23 mouse cellular contexts compared by ENCODE assay signal in the genomic region with DNA sequence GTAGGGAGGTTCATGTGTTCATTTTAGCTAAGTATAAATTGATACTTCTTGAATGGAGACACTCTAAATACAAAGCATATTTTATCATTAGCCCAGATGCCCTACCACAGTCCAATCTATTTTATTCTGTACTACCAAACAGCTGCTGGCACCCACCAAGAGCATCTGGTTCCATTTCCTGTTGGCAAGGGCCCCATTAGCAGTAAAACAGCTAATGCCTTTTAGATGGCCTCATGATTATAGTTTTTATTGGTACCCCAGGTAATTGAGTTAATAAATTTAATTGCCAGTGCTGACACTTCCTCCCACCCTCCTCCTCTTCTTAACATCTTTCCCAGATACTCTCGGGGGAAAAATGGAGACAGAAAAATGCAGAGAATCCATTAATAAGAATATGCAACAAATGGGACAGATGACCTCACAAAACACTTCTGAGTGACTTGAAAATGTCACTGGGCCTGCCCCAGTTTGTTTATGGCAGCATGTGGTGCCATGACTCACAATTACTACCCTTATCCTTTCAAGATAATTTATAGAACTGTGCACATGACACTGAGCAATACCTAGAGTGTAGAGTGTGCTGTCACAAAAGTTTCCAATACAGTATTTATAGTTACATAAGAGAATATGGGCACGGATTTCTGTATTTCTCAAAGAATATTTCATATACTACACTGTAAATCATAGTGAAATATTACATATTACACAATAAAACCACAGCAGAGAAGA.
DNase-seq lines count a peak whose midpoint lies in the region; ATAC-seq and TF ChIP-seq lines count a peak whose summit lies in the region.
"Had no signal": no experiment of that assay in that cellular context is flagged by ENCODE, and none has a peak within 500 bp of the region (broad histone marks: within the 10 kb centered on the region; RNA-seq: fewer than 3 reads in every experiment).

No protein-coding gene starts in this region.

- H3K9me3 ChIP-seq in heart, embryonic 11.5 days (replicated peaks; ENCODE audit: control insufficient read depth, low read length), result no peaks in the 10 kb centered on the region
- H3K9me3 ChIP-seq: forebrain, embryonic 10.5 days; hindbrain, embryonic 15.5 days; limb, embryonic 15.5 days had no signal

- DNase-seq in embryo, embryonic 10.5 days (ENCODE audit: low spot score), result peak; percentile 5
- DNase-seq in embryo, embryonic 9.5 days (ENCODE audit: extremely low spot score), result no peak
- peak; percentile 10 for DNase-seq in retina, embryonic 14.5 days (ENCODE audit: low spot score)
- DNase-seq in retina, postnatal 1 day, result no peak
- peak; percentile 32 for DNase-seq in mesoderm, embryonic 11.5 days (ENCODE audit: low read depth, low spot score)
- DNase-seq in heart, adult 2 months, result no peak
- DNase-seq: cerebellum, adult 18-20 months; cerebellum, postnatal 36 days; forebrain, postnatal 0 days; gastrocnemius, postnatal 25 days; heart, adult 18-20 months; kidney, adult 2 months; layer of hippocampus, postnatal 36 days; lung, embryonic 14.5 days; midbrain, embryonic 14.5 days; thymus, postnatal 14 days had no signal

- H3K4me2 ChIP-seq in heart, embryonic 11.5 days, result no peak overlapping the region
- H3K4me2 ChIP-seq: hindbrain, embryonic 15.5 days; limb, embryonic 15.5 days; lung, embryonic 14.5 days had no signal

- no peaks in the 10 kb centered on the region for H3K79me2 ChIP-seq in heart, adult 2 months (replicated peaks; ENCODE audit: control insufficient read depth, insufficient read depth, low read length)

- no peak overlapping the region for H3K9ac ChIP-seq in heart, adult 2 months (ENCODE audit: low read depth, low read length)
- no peak overlapping the region for H3K9ac ChIP-seq in heart, embryonic 11.5 days (ENCODE audit: low read depth, low read length)
- H3K9ac ChIP-seq: forebrain, postnatal 0 days; hindbrain, embryonic 15.5 days; limb, embryonic 15.5 days; liver, embryonic 14.5 days; lung, embryonic 14.5 days had no signal

- H3K4me3 ChIP-seq in heart, adult 2 months, result no peak overlapping the region
- no peak overlapping the region for H3K4me3 ChIP-seq in heart, embryonic 11.5 days (ENCODE audit: low read depth, low read length)
- H3K4me3 ChIP-seq: forebrain, embryonic 10.5 days; hindbrain, embryonic 15.5 days; limb, embryonic 15.5 days had no signal

- H3K4me1 ChIP-seq in heart, adult 2 months (ENCODE audit: control insufficient read depth, insufficient read depth, low read length), result no peaks in the 10 kb centered on the region
- no peaks in the 10 kb centered on the region for H3K4me1 ChIP-seq in heart, embryonic 11.5 days (ENCODE audit: control insufficient read depth, insufficient read depth, low read length)
- H3K4me1 ChIP-seq: forebrain, embryonic 10.5 days; hindbrain, embryonic 15.5 days; limb, embryonic 15.5 days had no signal

- H3K36me3 ChIP-seq in heart, adult 2 months (ENCODE audit: control insufficient read depth, insufficient read depth, low read length), result no peaks in the 10 kb centered on the region
- H3K36me3 ChIP-seq in heart, embryonic 11.5 days (ENCODE audit: control insufficient read depth, insufficient read depth, low read length), result no peaks in the 10 kb centered on the region
- H3K36me3 ChIP-seq: forebrain, embryonic 10.5 days; hindbrain, embryonic 15.5 days; limb, embryonic 15.5 days had no signal

- no peak for TF ChIP-seq POLR2A in heart, adult 2 months (IDR thresholded peaks at IDR 0.05; ENCODE audit: insufficient read depth, low read depth, low read length)

- no peak for ATAC-seq in heart, embryonic 11.5 days (replicated peaks; ENCODE audit: insufficient number of reproducible peaks, low FRiP score, low TSS enrichment)
- ATAC-seq: CD4-positive, CD25-positive, alpha-beta regulatory T cell, adult 4 months; forebrain, postnatal 0 days had no signal

- no peak for TF ChIP-seq EP300 in heart, adult 2 months (IDR thresholded peaks at IDR 0.05; ENCODE audit: insufficient read depth, low read depth, low read length)

- TF ChIP-seq CTCF in heart, adult 2 months (IDR thresholded peaks at IDR 0.05), result no peak

- intact Hi-C loops in heart, adult 2 months (cut with DNase I), result no loop called here

- H3K27ac ChIP-seq in heart, adult 2 months, result no peak overlapping the region
- no peak overlapping the region for H3K27ac ChIP-seq in heart, embryonic 11.5 days (ENCODE audit: low read depth, low read length)
- H3K27ac ChIP-seq: forebrain, embryonic 10.5 days; hindbrain, embryonic 15.5 days; kidney, postnatal 0 days; limb, embryonic 15.5 days; liver, embryonic 14.5 days had no signal

- no peaks in the 10 kb centered on the region for H3K27me3 ChIP-seq in heart, adult 2 months (ENCODE audit: control insufficient read depth, insufficient read depth, low read length)
- no peaks in the 10 kb centered on the region for H3K27me3 ChIP-seq in heart, embryonic 11.5 days (ENCODE audit: control insufficient read depth, insufficient read depth, low read length)
- H3K27me3 ChIP-seq: hindbrain, embryonic 15.5 days; limb, embryonic 15.5 days had no signal

- 35% methylated on average over 2 of the region's 2 CpGs for WGBS in heart, adult 2 months
- WGBS in heart, embryonic 11.5 days (ENCODE audit: insufficient replicate concordance), result 71% methylated on average over 2 of the region's 2 CpGs

Comparison
In these comparisons a context has a peak if more than half of its experiments do, and no peak if none do; other contexts are left out.
1. DNase-seq: peak in embryo, embryonic 10.5 days (single experiment), retina, embryonic 14.5 days (single experiment) and mesoderm, embryonic 11.5 days (single experiment); none in embryo, embryonic 9.5 days (single experiment), retina, postnatal 1 day (single experiment) and heart, adult 2 months (0 of 2).